Mouse (Mus musculus): ENCODE data around the gene Ptgr2. TPM values are rescaled to one million over a fixed set of nuclear protein-coding genes. Genes with fewer than 3 reads are reported as not detected.
"Not testable (repeated sequence)": the region's sequence is repeated elsewhere in the genome, so short reads cannot be mapped to it uniquely, and the experiment has no call there.

Ptgr2 gene
- polyA plus RNA-seq, 1 experiment from 2014 or later, result 18.1 TPM

DNA sequence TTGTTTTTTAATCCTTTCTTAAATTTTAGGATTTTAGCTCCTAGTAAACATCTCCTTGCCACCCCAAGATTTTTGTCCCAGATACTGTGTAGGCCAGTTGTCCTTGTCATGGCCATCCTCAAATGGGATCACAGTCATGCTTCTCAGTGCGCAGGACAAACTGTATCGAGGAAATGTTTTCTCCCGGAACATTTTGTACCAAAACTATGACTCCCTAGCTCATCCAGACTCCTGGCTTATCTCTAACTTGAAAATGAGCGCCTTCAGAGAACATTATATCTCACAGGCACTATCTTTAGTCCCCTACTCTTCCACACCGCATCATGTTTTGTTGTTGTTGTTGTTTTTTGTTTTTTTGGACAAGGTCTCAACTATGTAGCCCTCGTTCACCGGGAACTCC is 31.0 kb downstream of the Ptgr2 start:
- H3K27ac ChIP-seq (replicated peaks), result no peak overlapping the region
- H3K4me3 ChIP-seq, result peak overlapping the region; percentile 99
- H3K4me2 ChIP-seq (replicated peaks), result peak overlapping the region; percentile 89
- H3K9me3 ChIP-seq, result no peaks in the 10 kb centered on the region
- 43% methylated on average over 7 of the region's 7 CpGs for WGBS
- H3K36me3 ChIP-seq, result no peaks in the 10 kb centered on the region
- ATAC-seq (ENCODE audit: low FRiP score, low read depth), result no peak
- no peaks in the 10 kb centered on the region for H3K27me3 ChIP-seq
- H3K4me1 ChIP-seq, result peaks cover 23% of the 10 kb centered on the region
- H3K9ac ChIP-seq (replicated peaks), result peak overlapping the region; percentile 97

DNA sequence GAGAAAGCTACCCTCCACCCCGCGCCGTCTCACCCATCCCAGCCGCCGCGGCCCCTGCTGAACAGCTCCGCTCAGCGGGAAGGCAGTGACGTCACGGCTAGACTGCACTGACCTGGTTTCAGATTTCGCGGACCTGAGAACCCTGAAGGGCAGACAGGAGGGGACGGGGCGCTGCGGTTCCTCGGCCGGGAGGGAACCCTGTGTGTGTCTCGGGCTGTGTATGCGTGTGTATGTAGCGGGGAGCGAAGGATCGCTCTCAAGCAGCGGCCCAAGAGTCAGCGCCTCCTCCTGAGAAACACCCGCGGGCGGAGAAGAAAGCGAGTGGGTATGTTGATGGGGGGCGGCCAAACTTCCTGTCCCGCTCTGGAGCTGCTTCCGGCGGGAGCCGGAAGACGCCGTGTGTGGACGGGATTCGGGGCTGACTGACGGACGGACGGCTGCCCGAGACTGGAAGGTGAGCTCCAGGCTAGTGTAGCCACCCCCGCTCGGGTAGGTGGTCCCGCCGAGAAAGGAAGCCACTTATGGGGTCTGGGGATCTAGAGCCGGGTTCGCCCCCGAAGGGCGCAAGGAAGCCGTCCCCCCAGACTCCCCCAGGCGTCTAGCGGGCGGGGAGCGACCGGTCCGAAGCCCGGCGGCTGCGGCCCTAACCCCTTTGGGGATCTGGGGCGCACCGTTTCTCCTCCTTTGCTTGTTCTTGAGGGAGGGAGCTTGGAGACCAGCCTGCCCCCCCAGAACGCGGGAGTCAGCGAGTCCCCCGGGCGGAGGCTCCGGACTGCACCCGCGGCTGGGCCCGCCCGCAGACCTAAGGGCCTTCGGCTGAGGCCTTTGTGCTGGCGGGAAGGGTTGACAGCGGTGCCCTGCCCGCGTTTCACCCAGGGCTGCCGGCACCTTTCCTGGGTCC is 31.9 kb downstream of the Ptgr2 start, which contains the start of gene Zfp410:
TSS of gene Zfp410 (plus strand) at position 132 of the 901 bp plus-strand sequence.
- Histone ChIP-seq H3K27me3 (no peaks in the 10 kb centered on the region), H3K4me1 (peaks cover 25% of the 10 kb centered on the region), H3K36me3 (no peaks in the 10 kb centered on the region), H3K4me3 (peak within 1 kb of the TSS; percentile 99), H3K27ac (replicated peaks) (peak within 1 kb of the TSS; percentile 90), H3K4me2 (replicated peaks) (peak within 1 kb of the TSS; percentile 89), H3K9me3 (no peaks in the 10 kb centered on the region), H3K9ac (replicated peaks) (peak within 1 kb of the TSS; percentile 97)
- under 1% methylated on average over 77 of the region's 77 CpGs for WGBS
- peak; percentile 96 for ATAC-seq (ENCODE audit: low FRiP score, low read depth)

DNA sequence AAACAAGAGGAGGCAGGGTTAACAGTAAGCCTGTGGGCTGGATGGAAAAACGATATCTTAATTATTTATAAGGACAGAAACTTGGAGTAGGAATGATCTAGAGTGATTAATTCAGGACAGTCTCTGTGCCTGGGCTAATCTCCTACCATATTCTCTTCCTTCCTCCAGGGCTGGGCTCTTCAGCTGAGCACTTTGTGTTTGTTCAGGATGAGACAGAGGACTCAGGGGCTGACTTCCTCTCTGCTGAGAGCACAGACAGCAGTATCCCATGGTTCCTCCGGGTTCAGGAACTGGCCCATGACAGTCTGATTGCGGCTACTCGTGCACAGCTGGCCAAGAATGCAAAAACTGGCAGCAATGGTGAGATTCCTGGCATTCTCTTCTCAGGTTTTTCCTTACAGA is 42.1 kb downstream of the Ptgr2 start:
- no peaks in the 10 kb centered on the region for H3K4me1 ChIP-seq
- no peak for ATAC-seq (ENCODE audit: low FRiP score, low read depth)
- peaks cover 60% of the 10 kb centered on the region for H3K36me3 ChIP-seq
- no peaks in the 10 kb centered on the region for H3K27me3 ChIP-seq
- H3K4me2 ChIP-seq (replicated peaks), result no peak overlapping the region
- 94% methylated on average over 4 of the region's 4 CpGs for WGBS
- H3K27ac ChIP-seq (replicated peaks), result no peak overlapping the region
- no peaks in the 10 kb centered on the region for H3K9me3 ChIP-seq
- no peak overlapping the region for H3K9ac ChIP-seq (replicated peaks)
- H3K4me3 ChIP-seq, result no peak overlapping the region

DNA sequence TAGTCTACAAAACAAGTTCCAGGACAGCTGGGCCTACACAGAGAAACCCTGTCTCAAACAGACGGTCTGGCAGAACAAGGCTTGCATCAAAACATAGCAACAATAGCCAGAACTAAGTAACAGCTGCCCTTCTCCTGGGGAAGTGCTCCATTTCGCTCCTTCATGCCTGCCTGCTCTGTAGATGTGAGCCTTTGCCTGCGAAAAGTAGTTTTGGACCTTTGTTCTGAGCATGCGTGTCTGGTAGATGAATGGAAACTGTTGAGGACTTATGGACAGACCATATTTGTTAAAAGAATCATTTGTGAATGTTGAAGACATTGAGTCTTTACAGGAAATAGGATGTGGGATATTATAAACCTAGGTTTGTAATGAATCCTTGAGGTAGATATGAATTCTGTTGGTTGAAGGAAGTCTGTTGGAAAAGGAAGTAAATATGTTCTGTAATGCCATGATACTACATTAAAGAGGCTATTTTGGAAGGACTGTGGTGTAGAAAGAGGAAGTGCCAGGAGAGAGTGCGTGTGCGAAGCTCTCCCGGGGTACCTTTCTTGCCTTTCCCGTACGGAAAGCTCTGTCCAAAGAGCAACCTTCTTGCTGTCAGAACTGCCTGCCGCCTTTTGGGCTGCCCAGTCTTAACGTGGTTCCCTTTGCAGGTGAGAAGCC is 52.1 kb downstream of the Ptgr2 start:
- Histone ChIP-seq H3K36me3 (peaks cover 88% of the 10 kb centered on the region), H3K27ac (replicated peaks) (no peak overlapping the region), H3K4me1 (no peaks in the 10 kb centered on the region), H3K4me2 (replicated peaks) (no peak overlapping the region), H3K27me3 (no peaks in the 10 kb centered on the region), H3K4me3 (no peak overlapping the region), H3K9ac (replicated peaks) (no peak overlapping the region), H3K9me3 (no peaks in the 10 kb centered on the region)
- ATAC-seq (ENCODE audit: low FRiP score, low read depth), result no peak
- WGBS, result 94% methylated on average over 11 of the region's 11 CpGs

DNA sequence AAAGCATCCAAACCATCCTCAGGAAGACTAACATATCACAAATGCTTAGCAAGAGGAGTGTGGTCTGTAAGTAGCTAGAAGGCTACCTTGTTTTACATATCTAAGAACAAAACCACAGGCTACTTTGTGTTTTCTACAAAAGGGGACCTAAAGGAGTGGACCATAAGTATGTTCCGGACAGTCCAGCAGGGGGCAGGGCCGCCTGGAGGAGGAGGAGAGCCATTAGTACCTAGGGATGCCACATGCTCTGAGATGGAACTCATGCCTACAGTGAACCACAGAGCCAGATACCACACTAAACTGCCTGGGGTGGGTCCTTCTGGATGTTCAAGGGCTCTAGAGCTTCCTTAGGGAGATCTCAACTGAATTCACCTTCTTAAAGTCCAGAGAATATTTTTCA is 62.2 kb downstream of the Ptgr2 start:
- Histone ChIP-seq H3K27ac (replicated peaks) (no peak overlapping the region), H3K4me1 (peaks cover 8% of the 10 kb centered on the region; the same call in 1 of the 2 replicates), H3K4me3 (no peak overlapping the region), H3K36me3 (peaks cover 69% of the 10 kb centered on the region), H3K27me3 (no peaks in the 10 kb centered on the region), H3K9me3 (no peaks in the 10 kb centered on the region), H3K9ac (replicated peaks) (no peak overlapping the region), H3K4me2 (replicated peaks) (no peak overlapping the region)
- ATAC-seq (ENCODE audit: low FRiP score, low read depth), result no peak
- WGBS, result 32% methylated on average over 2 of the region's 2 CpGs

DNA sequence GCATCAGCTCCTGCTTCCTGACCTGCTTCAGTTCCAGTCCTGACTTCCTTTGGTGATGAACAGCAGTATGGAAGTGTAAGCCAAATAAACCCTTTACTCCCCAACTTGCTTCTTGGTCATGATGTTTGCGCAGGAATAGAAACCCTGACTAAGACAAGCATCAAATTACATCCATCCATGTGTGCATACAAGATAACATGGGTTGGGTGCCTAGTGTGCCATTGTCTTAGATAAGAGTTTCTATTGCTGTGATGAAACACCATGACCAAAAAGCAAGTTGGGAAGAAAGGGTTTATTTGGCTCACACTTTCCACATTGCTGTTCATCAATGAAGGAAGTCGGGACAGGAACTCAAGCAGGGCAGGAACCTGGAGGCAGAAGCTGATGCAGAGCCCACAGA is 73.7 kb downstream of the Ptgr2 start:
- WGBS, result 88% methylated on average over 2 of the region's 2 CpGs
- Histone ChIP-seq H3K36me3 (peaks cover 36% of the 10 kb centered on the region), H3K4me1 (peaks cover 21% of the 10 kb centered on the region)
- not testable (repeated sequence) for H3K4me3 ChIP-seq; H3K9ac ChIP-seq (replicated peaks); ATAC-seq (ENCODE audit: low FRiP score, low read depth); H3K4me2 ChIP-seq (replicated peaks); H3K27ac ChIP-seq (replicated peaks); H3K27me3 ChIP-seq; H3K9me3 ChIP-seq

DNA sequence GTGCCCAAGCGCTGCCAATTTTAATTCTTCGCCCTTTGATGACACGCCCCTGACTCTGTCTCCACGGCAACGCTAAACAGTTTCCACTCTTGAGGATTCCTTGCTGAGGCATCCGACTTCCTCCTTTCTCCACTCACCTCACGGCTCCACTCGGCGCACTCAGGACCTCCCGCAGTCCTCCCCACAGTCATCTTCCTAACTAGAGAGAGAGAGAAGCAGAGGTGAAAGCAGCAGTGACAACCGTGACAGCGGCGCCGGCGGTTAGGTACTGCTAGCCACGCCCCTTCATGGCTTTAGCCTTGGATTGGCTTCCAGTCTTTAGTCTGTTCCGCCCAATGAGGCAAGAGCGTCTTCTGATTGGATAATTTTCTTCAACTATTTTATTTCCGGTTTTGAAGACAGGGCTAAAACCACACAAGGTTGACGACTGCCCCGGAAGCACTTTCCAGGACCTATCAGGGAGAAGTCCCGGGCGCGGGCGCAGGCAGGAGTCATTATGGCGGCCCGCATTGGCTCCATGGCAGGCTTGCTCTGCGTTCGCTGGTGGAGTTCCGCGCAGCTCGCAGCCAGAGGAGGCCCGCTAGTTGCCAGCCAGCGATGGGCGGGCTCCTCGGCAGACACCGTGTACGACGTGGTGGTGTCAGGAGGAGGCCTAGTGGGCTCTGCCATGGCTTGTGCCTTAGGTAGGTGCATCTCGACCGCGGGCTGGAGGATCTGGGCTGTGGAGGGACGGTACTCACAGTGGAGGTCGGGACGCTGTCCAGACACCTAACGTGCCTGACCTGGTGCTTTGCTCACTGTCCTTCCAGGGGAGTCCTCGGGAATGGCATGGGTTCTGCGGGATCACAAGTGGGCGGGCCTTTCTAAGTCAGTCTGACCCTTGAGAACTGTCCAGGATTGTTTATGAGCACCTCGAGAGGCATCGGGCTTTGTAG is 76.8 kb downstream of the Ptgr2 start, which contains the start of the genes Coq6 and Fam161b:
TSS of gene Coq6 (plus strand) at position 103 of the 935 bp plus-strand sequence.
TSS of gene Fam161b (minus strand) at position 279 of the 935 bp plus-strand sequence.
- peak; percentile 98 for ATAC-seq (ENCODE audit: low FRiP score, low read depth)
- H3K27ac ChIP-seq (replicated peaks), result peak within 1 kb of the TSS; percentile 65
- H3K4me1 ChIP-seq, result peaks cover 21% of the 10 kb centered on the region
- H3K27me3 ChIP-seq, result no peaks in the 10 kb centered on the region
- peak within 1 kb of the TSS; percentile 86 for H3K4me2 ChIP-seq (replicated peaks)
- H3K4me3 ChIP-seq, result peak within 1 kb of the TSS; percentile 97
- H3K9ac ChIP-seq (replicated peaks), result peak within 1 kb of the TSS; percentile 84
- WGBS, result under 1% methylated on average over 51 of the region's 51 CpGs
- no peaks in the 10 kb centered on the region for H3K9me3 ChIP-seq
- peaks cover 8% of the 10 kb centered on the region for H3K36me3 ChIP-seq

DNA sequence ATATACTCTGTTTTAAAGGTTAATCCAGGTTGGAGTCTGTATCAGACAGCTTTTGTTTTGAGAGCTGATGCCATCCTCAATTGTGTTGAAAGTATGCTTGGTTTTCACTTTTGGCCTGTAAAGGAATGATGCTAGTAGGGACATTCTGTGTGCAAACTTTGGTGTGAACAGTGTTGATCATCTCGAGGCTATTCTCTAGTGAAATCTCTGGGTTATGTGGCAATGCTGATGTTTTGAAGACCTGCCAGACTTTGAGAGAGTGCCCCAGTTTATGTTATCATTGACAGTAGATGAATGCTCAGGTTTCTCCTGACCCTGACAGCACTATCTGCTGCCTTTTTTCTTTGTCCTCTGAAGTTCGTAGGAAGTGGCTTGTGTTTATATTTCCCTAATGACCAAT is 77.8 kb downstream of the Ptgr2 start:
- Histone ChIP-seq H3K4me1 (peaks cover 21% of the 10 kb centered on the region), H3K36me3 (peaks cover 8% of the 10 kb centered on the region; the same call in 1 of the 2 replicates), H3K4me3 (peak overlapping the region; percentile 97), H3K9me3 (no peaks in the 10 kb centered on the region), H3K27ac (replicated peaks) (no peak overlapping the region), H3K27me3 (no peaks in the 10 kb centered on the region), H3K4me2 (replicated peaks) (peak overlapping the region; percentile 86), H3K9ac (replicated peaks) (no peak overlapping the region)
- ATAC-seq (ENCODE audit: low FRiP score, low read depth), result no peak
- 72% methylated on average over 2 of the region's 2 CpGs for WGBS

DNA sequence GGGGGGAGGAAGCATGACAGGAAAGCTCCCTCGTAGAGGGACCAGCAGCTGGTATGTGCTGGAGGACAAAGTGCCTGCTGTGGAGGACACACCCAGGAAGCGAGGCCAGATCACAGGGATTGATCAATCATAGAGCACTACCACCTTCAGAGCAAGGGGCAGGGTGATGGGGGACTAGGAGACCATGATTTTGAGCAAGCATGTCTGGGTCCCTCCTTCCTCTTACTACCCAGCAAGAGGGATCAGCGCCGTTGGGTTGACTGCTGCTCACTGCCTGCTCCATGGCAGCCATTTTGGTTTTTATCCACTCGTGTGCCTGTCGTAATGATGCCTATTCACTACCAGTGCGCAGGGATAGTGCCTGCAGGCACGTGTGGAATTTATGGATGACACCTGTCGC is 79.3 kb downstream of the Ptgr2 start:
- 89% methylated on average over 9 of the region's 9 CpGs for WGBS
- H3K4me2 ChIP-seq (replicated peaks), result no peak overlapping the region
- H3K27ac ChIP-seq (replicated peaks), result no peak overlapping the region
- peaks cover 21% of the 10 kb centered on the region for H3K4me1 ChIP-seq
- H3K36me3 ChIP-seq, result peaks cover 22% of the 10 kb centered on the region
- H3K9ac ChIP-seq (replicated peaks), result no peak overlapping the region
- H3K4me3 ChIP-seq, result no peak overlapping the region
- H3K27me3 ChIP-seq, result no peaks in the 10 kb centered on the region
- no peaks in the 10 kb centered on the region for H3K9me3 ChIP-seq
- no peak for ATAC-seq (ENCODE audit: low FRiP score, low read depth)

DNA sequence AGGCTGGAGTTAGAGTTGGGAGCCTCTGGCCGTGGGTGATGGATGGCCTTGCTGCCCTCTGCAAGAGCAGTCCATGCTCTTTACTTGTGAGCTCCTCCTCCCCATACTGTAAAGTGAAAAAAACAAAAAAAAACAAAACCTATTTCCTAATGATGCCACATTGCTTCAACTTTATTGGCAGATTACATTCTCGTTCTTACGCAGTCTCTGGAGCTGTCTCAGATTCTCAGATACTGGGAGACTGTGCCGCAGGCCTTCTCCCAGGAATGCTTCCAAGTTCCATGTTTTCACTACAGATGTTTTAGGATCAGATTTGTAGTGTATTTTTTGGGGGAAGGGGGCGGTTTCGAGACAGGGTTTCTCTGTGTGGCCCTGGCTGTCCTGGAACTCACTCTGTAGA is 80.1 kb downstream of the Ptgr2 start:
- no peak overlapping the region for H3K4me3 ChIP-seq
- H3K9me3 ChIP-seq, result no peaks in the 10 kb centered on the region
- H3K4me1 ChIP-seq, result peaks cover 21% of the 10 kb centered on the region
- peaks cover 30% of the 10 kb centered on the region for H3K36me3 ChIP-seq
- WGBS, result 96% methylated on average over 6 of the region's 6 CpGs
- no peak overlapping the region for H3K27ac ChIP-seq (replicated peaks)
- H3K4me2 ChIP-seq (replicated peaks), result no peak overlapping the region
- H3K27me3 ChIP-seq, result no peaks in the 10 kb centered on the region
- ATAC-seq (ENCODE audit: low FRiP score, low read depth), result no peak
- no peak overlapping the region for H3K9ac ChIP-seq (replicated peaks)
